Mouse (Mus musculus) myocyte (in vitro differentiated cells): Measurements from ENCODE around the gene Stom.

Experiments used
- MAX ChIP-seq: IDR thresholded peaks from one replicate; pipeline ENCODE4 v1.6.1; 2011; ENCODE audit warnings: low read depth, mild to moderate bottlenecking, control low read depth
- POLR2A ChIP-seq: IDR thresholded peaks from one replicate; pipeline ENCODE4 v1.6.1; 2011; ENCODE audit warnings: low read depth, mild to moderate bottlenecking, control low read depth, moderate library complexity; ENCODE audit not compliant: insufficient read length
- POLR2AphosphoS2 ChIP-seq: IDR thresholded peaks from one replicate; pipeline ENCODE4 v1.6.1; 2011; ENCODE audit warnings: low read depth, control low read depth; ENCODE audit not compliant: insufficient read length
- SRF ChIP-seq: IDR thresholded peaks from one replicate; pipeline ENCODE4 v1.6.1; 2011; ENCODE audit warnings: low read depth; ENCODE audit not compliant: control insufficient read depth, insufficient read length
- TCF3 ChIP-seq: IDR thresholded peaks from one replicate; pipeline ENCODE4 v1.6.1; 2011; ENCODE audit warnings: low read depth, control low read depth; ENCODE audit not compliant: insufficient read length
- USF1 ChIP-seq: IDR thresholded peaks from one replicate; pipeline ENCODE4 v1.6.1; 2011; ENCODE audit warnings: low read depth, mild to moderate bottlenecking, control low read depth, moderate library complexity

DNA sequence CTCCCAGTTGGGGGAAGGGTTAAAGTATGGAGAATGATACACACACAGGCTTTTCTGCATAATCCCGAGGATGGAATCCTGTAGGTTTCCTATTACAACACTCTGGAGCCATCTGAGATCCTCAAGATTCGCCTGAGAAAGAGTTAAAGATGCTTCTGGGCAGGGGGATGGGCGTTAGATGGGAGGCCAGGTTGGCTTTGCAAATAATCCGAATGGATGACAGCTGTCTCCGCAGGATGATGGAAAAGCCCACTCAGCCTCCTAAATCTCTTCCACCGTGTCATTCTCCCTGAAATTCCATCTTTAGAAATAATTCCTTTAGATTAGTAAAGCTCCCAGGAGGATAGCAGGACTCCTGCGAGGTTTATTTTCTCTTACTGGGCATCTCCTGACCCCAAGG, 1.2 kb downstream of the Stom start:
- TF ChIP-seq USF1 (no peak), POLR2AphosphoS2 (no peak), POLR2A (no peak), MAX (no peak), TCF3 (no peak), SRF (no peak)
